Mouse (Mus musculus) kidney, adult 11 months (tissue): ENCODE data around the gene Ciita.

Source experiments
- DNase-seq: peaks from one replicate; pipeline ENCODE4 v3.0.0; 2022

Gene Ciita

GRCm38 (mm10) chr16:10479857-10480256 is at the start of gene Ciita:
Ciita (plus strand) TSS chr16:10480059.
- DNase-seq: no peak

GRCm38 (mm10) chr16:10431911-10432310 is 47.9 kb upstream of the Ciita start:
- DNase-seq: no peak

GRCm38 (mm10) chr16:10432387-10432786 is 47.5 kb upstream of the Ciita start:
- no peak for DNase-seq

GRCm38 (mm10) chr16:10433344-10433743 is 46.5 kb upstream of the Ciita start:
- no peak for DNase-seq

GRCm38 (mm10) chr16:10436166-10436565 is 43.7 kb upstream of the Ciita start:
- peak; percentile 62 for DNase-seq

- no peak for DNase-seq
These were observed 41.8 kb upstream of the Ciita start for GRCm38 (mm10) chr16:10438055-10438454.

GRCm38 (mm10) chr16:10441328-10441727 is 38.5 kb upstream of the Ciita start:
- no peak for DNase-seq

- DNase-seq: no peak
These were observed 38.1 kb upstream of the Ciita start for GRCm38 (mm10) chr16:10441761-10442160.

GRCm38 (mm10) chr16:10443723-10444122 is 36.1 kb upstream of the Ciita start:
- no peak for DNase-seq

GRCm38 (mm10) chr16:10446573-10447263 is 33.1 kb upstream of the Ciita start:
- DNase-seq: no peak

GRCm38 (mm10) chr16:10447264-10447594 is 32.6 kb upstream of the Ciita start, which contains the start of gene Tvp23a:
Tvp23a (minus strand) TSS chr16:10447362.
- DNase-seq: no peak

GRCm38 (mm10) chr16:10447781-10448180 is 32.1 kb upstream of the Ciita start:
- no peak for DNase-seq

- peak; percentile 63 for DNase-seq
These were observed 30.9 kb upstream of the Ciita start for GRCm38 (mm10) chr16:10448931-10449330.

GRCm38 (mm10) chr16:10451906-10452305 is 28.0 kb upstream of the Ciita start:
- no peak for DNase-seq

GRCm38 (mm10) chr16:10452445-10452896 is 27.4 kb upstream of the Ciita start:
- DNase-seq: peak; percentile 89

- no peak for DNase-seq
These were observed 25.8 kb upstream of the Ciita start for GRCm38 (mm10) chr16:10453872-10454582.

- DNase-seq: no peak
These were observed 25.3 kb upstream of the Ciita start for GRCm38 (mm10) chr16:10454583-10454974.

GRCm38 (mm10) chr16:10460188-10460587 is 19.7 kb upstream of the Ciita start:
- DNase-seq: no peak

GRCm38 (mm10) chr16:10461178-10461577 is 18.7 kb upstream of the Ciita start:
- no peak for DNase-seq

- peak; percentile 71 for DNase-seq
These were observed 14.7 kb upstream of the Ciita start for GRCm38 (mm10) chr16:10465011-10465681.

- no peak for DNase-seq
These were observed 12.3 kb upstream of the Ciita start for GRCm38 (mm10) chr16:10467391-10468107.

- DNase-seq: no peak
These were observed 11.7 kb upstream of the Ciita start for GRCm38 (mm10) chr16:10468201-10468600.

GRCm38 (mm10) chr16:10471950-10472349 is 7.9 kb upstream of the Ciita start:
- DNase-seq: peak; percentile 41
